Mouse (Mus musculus) layer of hippocampus, postnatal 14 days (tissue): ENCODE results near the gene Olfr483. TPM values are rescaled to one million over a fixed set of nuclear protein-coding genes. Genes with fewer than 3 reads are reported as not detected.

Experiments
- DNase-seq, 2 experiments: peaks; one replicate each; pipeline ENCODE4 v3.0.0; 2021 to 2022; ENCODE audit warnings: low spot score in 2 of 2, mixed read lengths in 1 of 2
- long read RNA-seq, 2 experiments: library from polyadenylated mRNA; stranded (forward); transcript quantifications; one replicate each; pipeline ENCODE4 v2.0.0; 2021
- total RNA-seq, 2 experiments: library from RNA; stranded (reverse); gene quantifications; 2 replicates each; pipeline ENCODE4 v1.2.3; 2021

Olfr483 gene
- total RNA-seq, result not detected
- long read RNA-seq, experiment 1, result 0 reads
- long read RNA-seq, experiment 2, result 0 reads

- DNase-seq, result no peak
These were observed at the start of gene Olfr483 for GRCm38 (mm10) chr7:108100549-108100948. Gene Olfr483 (plus strand): TSS chr7:108100849.

- no peak for DNase-seq
These were observed 33.4 kb upstream of the Olfr483 start, which contains the start of gene Olfr480 for GRCm38 (mm10) chr7:108067246-108067645. Gene Olfr480 (minus strand): TSS chr7:108067346.

- DNase-seq, result no peak
These were observed 21.1 kb upstream of the Olfr483 start, which contains the start of gene Olfr481 for GRCm38 (mm10) chr7:108079555-108079954. Gene Olfr481 (plus strand): TSS chr7:108079855.

- no peak for DNase-seq
These were observed 3.2 kb upstream of the Olfr483 start, which contains the start of gene Olfr482 for GRCm38 (mm10) chr7:108097486-108097885. Gene Olfr482 (minus strand): TSS chr7:108097586.

GRCm38 (mm10) chr7:108120681-108121080, 20.0 kb downstream of the Olfr483 start:
- no peak for DNase-seq

GRCm38 (mm10) chr7:108121416-108121815, 20.8 kb downstream of the Olfr483 start:
- no peak for DNase-seq

GRCm38 (mm10) chr7:108127349-108127748, 26.7 kb downstream of the Olfr483 start, which contains the start of gene Olfr484:
Gene Olfr484 (minus strand): TSS chr7:108127449.
- no peak for DNase-seq

Other genes with a start within 250 kb of the Olfr483 start
- not detected for gene Olfr472, start 202.9 kb upstream of the Olfr483 start, total RNA-seq
- gene Olfr473, start 170.4 kb upstream of the Olfr483 start, total RNA-seq, result not detected
- gene Olfr474, start 146.2 kb upstream of the Olfr483 start, total RNA-seq, result not detected
- gene Olfr476, start 136.0 kb upstream of the Olfr483 start, total RNA-seq, result not detected
- not detected for gene Olfr477, start 114.2 kb upstream of the Olfr483 start, total RNA-seq
- gene Olfr478, start 66.9 kb upstream of the Olfr483 start, total RNA-seq, result not detected
- not detected for gene Olfr479, start 50.2 kb upstream of the Olfr483 start, total RNA-seq
- gene Olfr480, start 33.5 kb upstream of the Olfr483 start, total RNA-seq, result not detected
- not detected for gene Olfr481, start 21.0 kb upstream of the Olfr483 start, total RNA-seq
- 1 to 10 TPM; 1.9 to 2.2 TPM for gene Olfr482, start 3.3 kb upstream of the Olfr483 start, total RNA-seq
- not detected for gene Olfr484, start 26.6 kb downstream of the Olfr483 start, total RNA-seq
- not detected for gene Olfr485, start 59.0 kb downstream of the Olfr483 start, total RNA-seq
- not detected for gene Olfr486, start 71.9 kb downstream of the Olfr483 start, total RNA-seq
- not detected for gene Olfr487, start 113.8 kb downstream of the Olfr483 start, total RNA-seq
- not detected for gene Olfr488, start 157.5 kb downstream of the Olfr483 start, total RNA-seq
- not detected for gene Olfr490, start 188.1 kb downstream of the Olfr483 start, total RNA-seq
- gene Olfr491, start 212.6 kb downstream of the Olfr483 start, total RNA-seq, result not detected
- not detected for gene Olfr492, start 222.8 kb downstream of the Olfr483 start, total RNA-seq
- gene Olfr493, start 246.1 kb downstream of the Olfr483 start, total RNA-seq, result not detected